Mouse (Mus musculus): Measurements from ENCODE around the gene Irgc1. TPM values are rescaled to one million over a fixed set of nuclear protein-coding genes. Genes with fewer than 3 reads are reported as not detected.

Irgc1 gene
- polyA plus RNA-seq, 1 experiment from 2014 or later, result not detected

DNA sequence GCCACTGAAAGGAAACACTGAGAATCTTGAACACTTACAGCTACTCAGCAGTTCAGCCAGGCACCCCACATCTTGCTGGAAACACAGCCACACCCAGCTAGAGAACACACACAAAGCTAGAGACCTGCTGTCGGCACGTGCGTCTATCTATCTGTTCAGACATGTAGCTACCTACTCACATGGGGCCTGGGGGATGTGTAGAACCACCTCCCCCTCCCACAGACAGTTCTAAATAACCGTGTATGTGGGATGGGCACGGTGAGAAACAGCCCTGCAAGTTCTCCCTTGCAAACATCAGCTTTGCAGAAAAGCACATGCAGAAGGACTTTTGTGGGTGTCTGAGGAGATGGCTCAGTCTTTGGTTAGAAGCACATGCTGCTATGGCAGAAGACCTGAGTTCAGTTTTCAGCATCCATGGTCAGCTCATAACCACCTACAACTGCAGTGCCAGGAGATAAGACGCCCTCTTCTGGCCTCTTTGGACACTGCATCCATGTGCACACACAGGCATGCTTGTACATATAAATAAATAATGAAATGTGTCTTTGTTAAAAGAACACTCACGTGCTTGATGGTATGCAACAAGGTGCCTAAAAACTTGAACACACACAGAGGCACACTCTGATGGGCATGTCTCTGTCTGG lies 5.3 kb downstream of the Irgc1 start:
- no peaks in the 10 kb centered on the region for H3K36me3 ChIP-seq
- 74% methylated on average over 7 of the region's 7 CpGs for WGBS
- no peaks in the 10 kb centered on the region for H3K27me3 ChIP-seq (replicated peaks)
- H3K27ac ChIP-seq, result no peak overlapping the region
- H3K9ac ChIP-seq, result no peak overlapping the region
- no peaks in the 10 kb centered on the region for H3K4me1 ChIP-seq
- H3K9me3 ChIP-seq, result peaks cover 3% of the 10 kb centered on the region; the same call in 1 of the 2 replicates
- H3K4me2 ChIP-seq (replicated peaks), result no peak overlapping the region
- no peak overlapping the region for H3K4me3 ChIP-seq
- no peak for ATAC-seq (ENCODE audit: low FRiP score, low read depth)

DNA sequence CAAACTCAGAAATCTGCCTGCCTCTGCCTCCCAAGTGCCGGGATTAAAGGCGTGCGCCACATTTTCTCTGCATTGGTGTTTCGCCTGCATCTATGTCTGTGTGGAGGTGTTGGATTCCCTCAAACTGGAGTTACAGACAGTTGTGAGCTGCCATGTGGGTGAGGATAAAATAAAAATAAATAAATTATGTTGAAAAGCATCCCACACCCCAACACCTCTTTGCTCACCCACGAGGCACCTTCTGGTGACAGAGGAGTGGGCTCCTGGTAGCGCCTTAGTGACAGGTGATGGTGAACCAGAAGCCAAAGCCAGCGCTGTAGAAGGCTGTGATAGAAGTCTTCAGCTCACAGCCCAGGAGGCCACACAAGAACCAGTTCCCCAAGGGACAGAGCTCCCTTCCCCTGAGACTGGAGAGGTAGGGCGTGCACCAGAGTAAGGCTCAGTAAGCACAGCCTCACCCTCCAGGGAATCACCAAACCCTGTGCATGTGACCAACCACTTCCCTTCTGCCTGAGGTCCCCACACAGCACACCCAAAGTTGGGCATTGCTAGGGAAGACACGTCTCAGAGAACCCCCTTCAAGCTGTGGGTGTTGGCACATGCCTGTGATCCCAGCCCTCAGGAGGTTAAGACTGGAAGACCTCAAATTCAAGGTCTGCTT lies 6.7 kb downstream of the Irgc1 start:
- Histone ChIP-seq H3K4me2 (replicated peaks) (no peak overlapping the region), H3K4me1 (no peaks in the 10 kb centered on the region), H3K9ac (no peak overlapping the region), H3K9me3 (peaks cover 3% of the 10 kb centered on the region; the same call in 1 of the 2 replicates), H3K36me3 (no peaks in the 10 kb centered on the region), H3K4me3 (no peak overlapping the region), H3K27ac (no peak overlapping the region), H3K27me3 (replicated peaks) (no peaks in the 10 kb centered on the region)
- no peak for ATAC-seq (ENCODE audit: low FRiP score, low read depth)
- WGBS, result 91% methylated on average over 9 of the region's 9 CpGs

DNA sequence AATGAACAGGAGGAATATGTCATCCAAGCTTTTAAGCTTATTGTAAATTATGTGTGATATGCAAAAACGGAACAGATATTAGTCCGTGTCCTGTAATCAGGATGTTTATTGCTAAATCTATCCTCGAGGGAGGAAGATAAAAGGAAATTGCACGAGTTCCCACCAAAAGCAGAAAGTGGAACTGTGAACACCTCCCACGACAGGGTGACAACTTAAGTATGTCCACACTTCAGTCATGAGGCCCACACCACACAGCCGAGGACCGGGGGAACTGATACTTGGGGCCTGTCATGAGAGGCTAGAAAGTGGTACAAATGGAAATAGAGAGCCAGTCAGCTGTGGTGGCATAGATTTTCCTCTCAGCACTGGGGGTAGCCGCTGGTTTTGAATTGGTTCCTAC lies 9.8 kb downstream of the Irgc1 start:
- no peak overlapping the region for H3K9ac ChIP-seq
- ATAC-seq (ENCODE audit: low FRiP score, low read depth), result no peak
- no peak overlapping the region for H3K4me2 ChIP-seq (replicated peaks)
- H3K4me1 ChIP-seq, result no peaks in the 10 kb centered on the region
- no peaks in the 10 kb centered on the region for H3K36me3 ChIP-seq
- WGBS, result 83% methylated on average over 8 of the region's 8 CpGs
- H3K27ac ChIP-seq, result no peak overlapping the region
- H3K9me3 ChIP-seq, result peaks cover 3% of the 10 kb centered on the region; the same call in 1 of the 2 replicates
- H3K27me3 ChIP-seq (replicated peaks), result no peaks in the 10 kb centered on the region
- H3K4me3 ChIP-seq, result no peak overlapping the region

DNA sequence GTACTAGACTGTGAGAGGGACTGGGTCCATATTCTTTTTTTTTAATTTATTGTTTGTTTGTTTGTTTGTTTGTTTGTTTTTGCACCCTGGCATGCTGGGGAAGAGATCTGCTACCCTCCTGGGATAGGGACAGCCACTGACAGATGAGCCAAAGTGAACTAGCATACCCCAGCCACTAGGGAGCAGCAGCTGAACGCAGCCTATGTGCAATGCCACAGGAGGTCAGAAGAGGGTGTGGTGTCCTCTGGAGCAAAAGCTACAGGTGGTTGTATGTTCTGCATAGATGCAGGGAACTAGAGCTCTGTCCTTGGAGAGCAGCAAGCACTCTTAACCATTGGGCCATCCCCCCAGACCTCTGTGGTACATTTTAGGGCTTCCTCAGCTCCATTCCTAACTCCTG lies 10.3 kb downstream of the Irgc1 start:
- Histone ChIP-seq H3K27me3 (replicated peaks) (no peaks in the 10 kb centered on the region), H3K4me1 (no peaks in the 10 kb centered on the region), H3K4me3 (no peak overlapping the region), H3K4me2 (replicated peaks) (no peak overlapping the region), H3K27ac (no peak overlapping the region), H3K9me3 (peaks cover 3% of the 10 kb centered on the region; the same call in 1 of the 2 replicates), H3K9ac (no peak overlapping the region), H3K36me3 (no peaks in the 10 kb centered on the region)
- WGBS, result 13% methylated on average over 1 of the region's 1 CpGs
- no peak for ATAC-seq (ENCODE audit: low FRiP score, low read depth)

DNA sequence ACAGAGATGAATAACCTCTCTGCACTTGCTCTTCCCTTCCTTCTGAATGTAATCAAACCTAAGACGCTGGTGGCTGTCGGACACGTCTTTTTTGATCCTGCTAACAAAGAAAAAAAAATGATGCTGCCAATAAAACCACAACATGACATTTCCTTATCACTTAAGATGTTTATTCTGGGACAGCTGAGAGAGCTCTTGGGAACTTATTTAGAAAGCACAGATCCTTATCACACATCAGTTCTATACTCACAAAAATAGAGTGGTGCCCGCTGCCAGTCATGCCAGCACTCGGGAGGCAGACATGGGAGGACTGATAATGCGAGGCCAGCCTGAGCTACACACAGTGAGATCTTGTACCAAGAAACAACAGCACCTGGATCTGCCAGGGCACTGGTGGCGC lies 12.2 kb downstream of the Irgc1 start:
- no peak for ATAC-seq (ENCODE audit: low FRiP score, low read depth)
- Histone ChIP-seq H3K4me2 (replicated peaks) (no peak overlapping the region), H3K27ac (no peak overlapping the region), H3K36me3 (no peaks in the 10 kb centered on the region), H3K9me3 (no peaks in the 10 kb centered on the region), H3K27me3 (replicated peaks) (no peaks in the 10 kb centered on the region), H3K9ac (no peak overlapping the region), H3K4me1 (no peaks in the 10 kb centered on the region), H3K4me3 (no peak overlapping the region)
- WGBS, result 78% methylated on average over 7 of the region's 7 CpGs

DNA sequence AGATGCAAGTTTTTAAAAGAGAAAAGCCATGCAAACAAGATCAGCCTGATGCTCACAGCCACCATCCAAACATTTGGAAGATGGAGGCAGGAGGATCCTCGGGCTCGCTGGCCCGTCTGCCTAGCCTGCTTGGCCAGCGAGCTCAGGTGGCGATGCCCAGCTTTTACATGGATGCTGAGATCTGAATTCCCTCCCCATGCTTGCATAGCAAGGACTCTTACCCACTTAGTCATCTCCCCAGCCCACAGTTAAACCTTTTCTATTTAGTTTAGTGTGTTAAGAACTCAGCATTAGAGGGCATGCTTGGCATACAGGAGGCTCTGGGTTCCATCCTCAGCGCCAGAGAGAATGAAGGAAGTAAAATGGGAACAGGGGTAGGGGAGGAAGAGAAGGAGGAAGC lies 12.9 kb downstream of the Irgc1 start:
- H3K4me2 ChIP-seq (replicated peaks), result no peak overlapping the region
- H3K27ac ChIP-seq, result no peak overlapping the region
- H3K36me3 ChIP-seq, result no peaks in the 10 kb centered on the region
- H3K9me3 ChIP-seq, result no peaks in the 10 kb centered on the region
- H3K4me3 ChIP-seq, result no peak overlapping the region
- 81% methylated on average over 6 of the region's 6 CpGs for WGBS
- no peak overlapping the region for H3K9ac ChIP-seq
- ATAC-seq (ENCODE audit: low FRiP score, low read depth), result no peak
- no peaks in the 10 kb centered on the region for H3K27me3 ChIP-seq (replicated peaks)
- no peaks in the 10 kb centered on the region for H3K4me1 ChIP-seq

DNA sequence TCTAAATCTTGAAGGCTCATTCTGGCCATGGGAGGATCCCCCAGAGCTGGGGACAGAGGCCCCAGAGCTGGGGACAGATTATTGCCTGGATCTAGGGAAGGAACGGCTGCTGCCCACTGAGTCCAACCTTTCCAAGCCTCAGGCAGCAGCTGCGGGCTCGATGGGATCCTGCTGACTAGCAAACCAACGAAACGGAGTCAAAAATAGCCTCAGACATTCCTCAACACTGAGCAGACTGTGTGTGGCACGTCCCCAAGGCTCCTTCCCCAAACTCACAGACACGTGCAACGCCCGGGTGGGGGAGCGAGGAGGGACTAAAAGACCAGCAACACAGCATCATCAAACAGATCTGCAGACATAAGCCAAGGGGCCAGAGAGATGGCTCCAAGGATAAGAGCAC lies 14.1 kb downstream of the Irgc1 start:
- no peak for ATAC-seq (ENCODE audit: low FRiP score, low read depth)
- H3K4me3 ChIP-seq, result no peak overlapping the region
- no peak overlapping the region for H3K4me2 ChIP-seq (replicated peaks)
- H3K27me3 ChIP-seq (replicated peaks), result no peaks in the 10 kb centered on the region
- 0 out of 2 replicates have a peak, but pooled peaks cover 4% of the 10 kb centered on the region for H3K9me3 ChIP-seq
- H3K27ac ChIP-seq, result no peak overlapping the region
- no peak overlapping the region for H3K9ac ChIP-seq
- H3K4me1 ChIP-seq, result no peaks in the 10 kb centered on the region
- WGBS, result 82% methylated on average over 10 of the region's 10 CpGs
- H3K36me3 ChIP-seq, result no peaks in the 10 kb centered on the region

DNA sequence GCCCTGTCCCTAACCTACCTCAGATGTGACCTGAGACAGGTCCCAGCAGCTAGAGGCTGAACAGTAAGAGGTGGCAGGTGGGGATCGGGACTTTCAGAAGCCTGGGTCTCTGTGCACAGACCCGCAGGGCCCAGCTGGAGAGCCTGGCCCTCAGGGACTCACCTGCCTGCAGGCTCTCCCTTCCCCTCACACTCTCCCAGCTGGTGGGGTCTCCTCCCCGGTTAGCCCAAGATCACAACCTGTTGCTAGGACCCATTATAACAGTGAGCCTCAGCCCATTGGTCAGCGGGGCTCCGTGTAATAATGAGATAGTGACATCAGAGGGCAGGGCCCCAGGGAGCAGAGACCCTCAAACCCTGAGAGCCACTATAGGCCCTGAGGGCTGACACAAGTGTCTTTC lies 16.8 kb downstream of the Irgc1 start:
- Histone ChIP-seq H3K9me3 (peaks cover 12% of the 10 kb centered on the region; the same call in 1 of the 2 replicates), H3K4me3 (no peak overlapping the region), H3K4me1 (no peaks in the 10 kb centered on the region), H3K27ac (no peak overlapping the region), H3K36me3 (no peaks in the 10 kb centered on the region), H3K4me2 (replicated peaks) (no peak overlapping the region), H3K27me3 (replicated peaks) (no peaks in the 10 kb centered on the region; the same call in 1 of the 2 replicates), H3K9ac (no peak overlapping the region)
- no peak for ATAC-seq (ENCODE audit: low FRiP score, low read depth)
- WGBS, result 73% methylated on average over 5 of the region's 5 CpGs

DNA sequence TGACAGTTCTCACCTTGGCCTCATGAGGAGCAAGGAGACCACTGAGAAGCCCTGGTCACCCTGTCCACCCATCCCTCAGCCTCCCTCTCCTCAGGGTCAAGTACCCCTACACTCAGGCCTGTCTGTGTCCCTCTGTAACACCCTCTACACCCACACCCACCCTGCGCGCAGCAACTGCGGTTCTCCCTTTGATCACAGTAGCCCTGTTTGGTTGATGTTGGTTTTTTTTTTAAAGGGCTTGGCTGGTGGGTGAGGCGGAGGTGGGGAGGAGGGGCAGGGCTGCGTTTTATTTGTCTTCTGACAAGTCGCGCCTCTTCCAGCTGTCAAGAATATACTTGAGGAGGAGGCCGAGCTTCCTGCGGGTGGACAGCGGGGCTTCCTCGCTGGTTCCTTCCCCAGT lies 20.4 kb downstream of the Irgc1 start:
- no peak overlapping the region for H3K4me2 ChIP-seq (replicated peaks)
- H3K27ac ChIP-seq, result no peak overlapping the region
- no peaks in the 10 kb centered on the region for H3K36me3 ChIP-seq
- ATAC-seq (ENCODE audit: low FRiP score, low read depth), result no peak
- no peaks in the 10 kb centered on the region; the same call in 1 of the 2 replicates for H3K27me3 ChIP-seq (replicated peaks)
- no peaks in the 10 kb centered on the region for H3K4me1 ChIP-seq
- H3K4me3 ChIP-seq, result no peak overlapping the region
- no peak overlapping the region for H3K9ac ChIP-seq
- WGBS, result 66% methylated on average over 11 of the region's 11 CpGs
- peaks cover 12% of the 10 kb centered on the region; the same call in 1 of the 2 replicates for H3K9me3 ChIP-seq

DNA sequence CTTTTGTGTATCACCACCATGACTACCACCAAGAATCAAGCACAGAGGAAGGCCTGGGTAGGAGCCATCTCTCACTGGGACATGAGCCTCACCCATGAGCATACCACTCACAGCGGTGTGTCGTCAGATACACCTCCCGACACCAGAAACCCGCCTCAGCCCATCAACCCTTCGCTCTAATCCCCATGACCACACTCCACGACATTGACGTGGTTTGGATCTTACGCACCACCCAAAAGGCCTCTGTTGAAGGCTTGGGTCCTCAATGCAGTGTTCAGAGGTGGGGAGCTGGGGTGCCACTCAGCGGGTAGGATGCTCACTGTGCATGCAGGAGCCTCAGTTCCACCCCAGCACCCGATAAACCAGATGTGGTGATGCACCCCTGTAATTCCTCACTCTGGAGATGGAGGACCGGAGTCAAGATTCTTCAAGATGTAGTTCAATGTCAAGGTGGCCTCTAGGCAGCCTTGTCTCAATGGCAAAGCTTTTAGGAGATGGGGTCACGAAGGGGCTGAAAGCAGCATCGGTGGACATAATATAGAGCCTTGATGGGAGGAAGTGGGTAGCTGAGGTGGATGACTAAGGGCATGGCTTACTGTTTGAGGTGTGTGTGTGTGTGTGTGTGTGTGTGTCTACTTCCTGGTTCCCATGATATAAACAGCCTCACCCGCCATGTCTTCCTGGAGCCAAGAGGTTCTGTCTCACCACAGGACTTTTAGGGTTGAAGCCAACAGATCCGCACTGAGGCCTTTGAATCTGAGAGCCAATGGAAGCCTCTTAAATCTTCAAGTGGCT lies 21.3 kb downstream of the Irgc1 start:
- Histone ChIP-seq H3K9me3 (peaks cover 12% of the 10 kb centered on the region; the same call in 1 of the 2 replicates), H3K9ac (no peak overlapping the region)
- WGBS, result 93% methylated on average over 15 of the region's 15 CpGs

DNA sequence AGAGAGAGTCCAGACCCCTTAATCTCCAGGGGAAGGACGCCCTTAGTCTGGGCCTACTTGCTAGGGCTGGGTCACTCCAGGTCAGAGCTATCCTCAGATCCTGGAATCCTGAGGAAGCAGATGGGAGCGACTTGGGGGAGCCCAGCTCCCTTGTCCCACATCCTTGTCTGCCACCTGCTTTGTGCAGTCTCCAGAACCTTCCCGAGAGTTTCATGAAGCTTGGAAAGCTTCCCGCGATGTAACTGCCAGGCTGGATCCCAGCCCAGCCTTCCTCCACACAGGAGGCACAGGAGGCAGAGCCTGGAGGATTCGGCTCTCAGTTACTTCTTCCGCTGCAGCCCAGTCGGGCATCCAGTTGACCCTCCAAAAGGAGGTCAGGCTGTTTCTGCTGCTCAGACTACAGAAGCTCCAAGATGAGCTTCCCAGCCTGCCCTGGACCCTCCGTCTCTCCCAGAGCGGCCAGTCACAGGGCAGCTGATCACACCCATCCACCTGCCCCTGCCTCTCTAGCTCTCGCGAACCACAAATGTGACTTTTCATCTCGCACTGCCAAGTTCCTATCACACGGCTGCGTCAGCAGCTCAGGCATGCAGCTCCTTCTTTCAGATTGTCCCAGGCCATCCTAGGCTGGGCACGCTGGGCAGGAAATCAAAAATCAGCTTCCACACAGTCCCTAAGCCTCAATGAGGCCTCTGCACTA lies 22.5 kb downstream of the Irgc1 start:
- H3K4me1 ChIP-seq, result no peaks in the 10 kb centered on the region
- no peak overlapping the region for H3K27ac ChIP-seq
- no peak overlapping the region for H3K4me2 ChIP-seq (replicated peaks)
- H3K9me3 ChIP-seq, result peaks cover 12% of the 10 kb centered on the region; the same call in 1 of the 2 replicates
- H3K4me3 ChIP-seq, result no peak overlapping the region
- no peak for ATAC-seq (ENCODE audit: low FRiP score, low read depth)
- H3K36me3 ChIP-seq, result no peaks in the 10 kb centered on the region
- 78% methylated on average over 16 of the region's 16 CpGs for WGBS
- no peaks in the 10 kb centered on the region; the same call in 1 of the 2 replicates for H3K27me3 ChIP-seq (replicated peaks)
- H3K9ac ChIP-seq, result no peak overlapping the region

More for the DNA sequence above, 21.3 kb downstream of the Irgc1 start:
- Histone ChIP-seq H3K27me3 (replicated peaks) (no peaks in the 10 kb centered on the region; the same call in 1 of the 2 replicates), H3K4me1 (no peaks in the 10 kb centered on the region), H3K36me3 (no peaks in the 10 kb centered on the region), H3K4me3 (no peak overlapping the region), H3K4me2 (replicated peaks) (no peak overlapping the region), H3K27ac (no peak overlapping the region)
- ATAC-seq (ENCODE audit: low FRiP score, low read depth), result no peak

DNA sequence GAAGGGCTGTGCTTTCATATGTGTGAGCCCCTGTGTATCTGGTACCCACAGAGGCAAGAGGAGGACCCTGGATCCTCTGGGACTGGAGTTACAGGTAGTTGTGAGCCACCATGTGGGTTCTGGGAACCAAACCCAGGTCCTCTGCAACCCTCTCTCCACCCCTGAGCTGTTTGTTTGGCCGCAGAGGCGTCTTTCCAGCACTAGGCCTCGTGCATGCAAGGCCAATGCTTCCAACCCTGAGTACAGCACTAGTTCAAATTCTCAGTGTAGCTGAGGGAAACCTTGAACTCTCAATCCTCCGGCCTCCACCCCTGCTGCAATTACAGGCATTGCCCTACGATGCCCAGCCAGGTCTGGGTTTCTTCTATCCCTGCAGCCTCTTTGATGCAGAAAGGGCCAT lies 23.4 kb downstream of the Irgc1 start:
- no peaks in the 10 kb centered on the region; the same call in 1 of the 2 replicates for H3K27me3 ChIP-seq (replicated peaks)
- ATAC-seq (ENCODE audit: low FRiP score, low read depth), result no peak
- H3K9ac ChIP-seq, result no peak overlapping the region
- no peak overlapping the region for H3K4me3 ChIP-seq
- no peaks in the 10 kb centered on the region for H3K4me1 ChIP-seq
- 86% methylated on average over 5 of the region's 5 CpGs for WGBS
- H3K36me3 ChIP-seq, result peaks cover 3% of the 10 kb centered on the region; the same call in 1 of the 2 replicates
- no peak overlapping the region for H3K4me2 ChIP-seq (replicated peaks)
- peaks cover 12% of the 10 kb centered on the region; the same call in 1 of the 2 replicates for H3K9me3 ChIP-seq
- no peak overlapping the region for H3K27ac ChIP-seq

Data from neural tube, embryonic 12.5 days (tissue).